Mouse (Mus musculus): ENCODE measurements around the gene Farp1.

DNA sequence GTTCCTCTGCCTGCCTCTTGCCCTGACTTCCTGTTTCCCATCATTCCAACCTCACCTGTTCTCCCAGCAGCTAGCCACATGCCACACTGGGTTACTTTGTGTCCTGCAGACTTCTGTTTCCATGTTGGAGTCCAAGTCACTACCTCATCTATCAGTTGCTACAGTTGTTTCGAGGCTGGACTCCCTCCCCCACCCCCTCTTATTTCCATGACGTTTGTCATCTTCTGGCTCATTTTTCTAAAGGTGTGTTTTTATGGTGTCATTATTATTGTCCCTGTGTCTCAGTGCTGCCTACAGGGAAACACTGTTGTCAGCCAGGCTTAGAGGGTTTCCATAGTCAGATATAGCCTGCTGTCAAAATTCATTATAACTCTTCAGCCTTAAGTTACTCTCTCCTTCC is 64.9 kb downstream of the Farp1 start:
- TF ChIP-seq CTCF (IDR thresholded peaks at IDR 0.05; ENCODE audit: borderline replicate concordance, insufficient read depth, low read depth, low read length) (no peak), POLR2A (IDR thresholded peaks at IDR 0.05; ENCODE audit: borderline replicate concordance, insufficient read depth, low read length) (no peak)
